Mouse (Mus musculus) megakaryocyte, adult 5-6 weeks (primary cell): ENCODE measurements around the gene Nsg2. TPM values are rescaled to one million over a fixed set of nuclear protein-coding genes. Genes with fewer than 3 reads are reported as not detected.

Experiments used
- ATAC-seq: 2 replicates; pipeline ENCODE4 v1.8.0; 2016; ENCODE audit warnings: mild to moderate bottlenecking, inconsistent platforms; ENCODE audit not compliant: poor library complexity, severe bottlenecking
- total RNA-seq, 2 experiments: library from RNA; stranded (forward) in 1 of 2; stranded (reverse) in 1 of 2; fragments of 153-499, 151-499 nt in 1 of 2; fragments of 221-1000, 200-1000 nt in 1 of 2; gene quantifications; 2 replicates each; pipeline versions ENCODE4 v1.2.3 to v1.2.4; 2015 to 2017

Nsg2 gene
- total RNA-seq, 2 experiments from 2014 or later = 0.20 to 1.1 TPM

DNA sequence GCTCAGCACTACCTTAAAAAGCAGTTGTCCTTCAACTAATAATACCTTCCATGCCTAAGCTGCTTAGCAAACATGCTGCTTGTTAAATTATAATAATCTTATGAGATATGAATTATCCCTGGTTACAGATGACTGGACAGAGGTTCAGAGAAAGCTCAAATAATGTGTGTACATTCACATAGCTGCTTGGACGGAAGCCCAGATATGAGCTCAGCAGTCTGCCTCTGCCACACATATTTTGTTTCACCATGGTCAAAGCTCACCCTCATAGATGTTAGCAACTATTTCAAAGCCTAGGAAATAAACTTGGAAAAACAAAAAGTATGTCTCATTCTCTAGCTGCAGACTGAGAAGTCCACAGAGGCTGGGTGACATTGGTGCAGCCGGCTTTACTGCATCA is 74.9 kb downstream of the Nsg2 start:
- no peak for ATAC-seq

DNA sequence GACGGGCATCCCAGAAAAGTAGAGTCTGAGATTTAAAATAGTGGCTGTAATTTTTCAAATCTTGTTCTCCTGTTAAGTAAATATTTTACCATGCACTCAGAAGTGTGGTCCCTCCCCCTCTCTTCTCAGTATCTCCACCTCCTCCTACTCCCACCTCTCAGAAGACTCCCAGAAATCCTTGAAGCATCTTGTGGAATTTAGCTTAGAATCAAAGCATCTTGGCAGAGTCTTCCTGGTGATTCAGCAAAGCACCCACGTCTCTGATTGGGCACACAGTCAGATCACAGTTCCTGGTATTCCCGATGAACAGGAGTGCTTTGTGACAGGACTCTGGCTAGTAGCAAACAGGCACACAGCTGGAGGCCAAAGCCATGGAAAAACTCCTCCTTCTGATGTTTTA is 83.2 kb downstream of the Nsg2 start:
- no peak for ATAC-seq

DNA sequence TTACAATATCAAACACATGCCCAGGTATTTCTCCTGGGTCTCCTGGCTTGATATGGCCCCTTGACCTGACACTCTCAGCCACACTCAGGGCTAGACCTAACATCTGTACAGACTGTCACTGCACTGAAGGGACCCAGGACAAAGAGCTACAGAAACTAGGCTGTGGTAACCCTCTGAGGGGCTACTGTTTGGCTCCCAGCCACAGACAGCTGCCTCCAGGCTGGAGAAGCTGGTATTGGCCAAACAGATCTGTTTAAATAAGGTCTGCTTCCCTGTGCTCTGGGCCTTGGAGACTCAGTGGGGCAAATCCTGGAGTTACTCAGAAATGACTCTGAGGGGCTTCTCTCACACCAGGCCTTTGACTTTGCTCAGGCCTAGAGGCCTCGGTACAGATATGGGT is 86.3 kb downstream of the Nsg2 start:
- ATAC-seq = no peak

DNA sequence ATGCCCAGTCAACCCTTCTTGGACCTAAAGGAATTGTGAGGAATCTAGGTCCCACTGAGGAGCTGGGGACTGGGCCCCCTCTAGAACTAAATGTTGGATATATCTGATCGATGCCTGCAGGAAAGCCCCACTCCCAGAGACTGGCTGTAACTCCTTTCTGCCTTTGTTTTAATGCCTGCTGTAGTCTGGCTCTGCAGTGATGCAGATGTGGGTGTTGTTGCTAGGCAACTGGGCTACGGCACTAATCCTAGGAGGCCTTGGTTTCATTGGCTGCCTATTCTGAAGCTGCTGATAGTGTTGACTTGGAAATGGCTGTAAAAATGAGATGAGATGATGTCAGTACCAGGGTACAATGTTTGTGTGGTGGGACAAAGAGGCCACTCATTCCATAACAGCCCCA is 87.1 kb downstream of the Nsg2 start:
- no peak for ATAC-seq

DNA sequence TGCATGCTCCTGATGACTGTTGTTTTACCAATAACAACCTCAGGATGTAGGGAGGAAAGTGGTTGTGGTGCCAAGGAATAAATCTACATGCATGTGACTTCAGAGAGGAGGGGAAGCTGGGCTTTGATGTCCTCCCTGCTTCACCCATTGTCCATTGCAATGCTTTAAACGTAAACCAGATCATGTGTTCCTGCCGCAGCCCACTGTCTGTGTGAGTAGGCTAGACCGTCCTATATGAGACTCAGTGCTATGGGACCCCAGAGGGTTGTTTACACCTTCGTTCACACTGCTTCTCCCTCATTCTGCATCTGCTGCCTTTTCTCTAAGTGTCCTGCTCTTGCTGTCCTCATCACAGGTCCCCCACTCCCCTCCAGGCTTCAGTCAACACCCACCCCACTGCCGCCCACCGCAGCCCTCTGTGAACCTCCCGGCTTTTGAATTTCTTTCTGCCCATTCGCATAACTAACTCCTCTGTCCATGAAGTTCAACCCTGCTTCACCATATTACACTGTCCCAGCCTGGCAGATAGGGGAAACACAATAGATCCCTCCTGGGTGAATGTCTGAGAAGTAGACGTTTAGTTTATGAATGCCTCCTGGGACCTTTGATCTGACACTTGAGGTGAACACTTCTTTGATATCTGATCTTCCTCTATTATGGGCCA is 87.6 kb downstream of the Nsg2 start:
- ATAC-seq = no peak

DNA sequence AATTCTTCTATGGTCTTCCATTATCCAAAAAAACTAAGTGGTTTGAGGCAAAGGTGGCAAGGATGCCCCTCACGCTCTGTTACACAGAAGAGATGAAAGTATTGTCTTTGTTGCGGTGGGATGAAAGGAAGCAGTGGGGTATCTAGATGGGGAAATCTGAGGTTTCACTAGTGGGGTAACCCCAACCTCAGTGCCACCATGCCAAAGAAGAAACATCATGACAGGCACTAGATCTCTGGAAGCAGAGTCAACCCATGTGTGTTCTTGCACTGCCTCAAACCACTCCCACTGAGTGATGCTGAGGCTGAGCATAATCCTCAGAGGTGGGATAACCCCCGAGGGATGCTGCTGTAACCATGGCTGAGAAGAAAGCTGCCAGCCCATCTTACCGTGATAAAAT is 95.5 kb downstream of the Nsg2 start:
- no peak for ATAC-seq

DNA sequence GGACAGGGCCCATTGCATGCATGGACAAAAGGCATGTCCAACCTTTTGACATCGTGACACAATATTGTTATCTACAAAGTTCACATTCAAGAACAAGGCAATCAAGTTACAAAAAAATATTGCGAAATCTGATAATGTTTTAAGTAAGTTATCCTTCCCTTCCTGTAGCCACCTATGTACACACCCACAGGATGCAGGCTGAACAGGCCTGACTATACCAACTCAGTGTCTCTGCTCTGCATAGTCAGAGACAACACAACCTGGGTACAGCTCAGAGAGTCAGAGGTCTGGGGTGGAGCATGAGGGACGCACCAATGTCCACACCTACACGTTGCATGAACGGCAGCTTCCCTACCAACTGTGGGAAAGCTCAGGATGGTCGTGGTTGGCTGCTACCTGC is 96.1 kb downstream of the Nsg2 start:
- ATAC-seq = no peak

DNA sequence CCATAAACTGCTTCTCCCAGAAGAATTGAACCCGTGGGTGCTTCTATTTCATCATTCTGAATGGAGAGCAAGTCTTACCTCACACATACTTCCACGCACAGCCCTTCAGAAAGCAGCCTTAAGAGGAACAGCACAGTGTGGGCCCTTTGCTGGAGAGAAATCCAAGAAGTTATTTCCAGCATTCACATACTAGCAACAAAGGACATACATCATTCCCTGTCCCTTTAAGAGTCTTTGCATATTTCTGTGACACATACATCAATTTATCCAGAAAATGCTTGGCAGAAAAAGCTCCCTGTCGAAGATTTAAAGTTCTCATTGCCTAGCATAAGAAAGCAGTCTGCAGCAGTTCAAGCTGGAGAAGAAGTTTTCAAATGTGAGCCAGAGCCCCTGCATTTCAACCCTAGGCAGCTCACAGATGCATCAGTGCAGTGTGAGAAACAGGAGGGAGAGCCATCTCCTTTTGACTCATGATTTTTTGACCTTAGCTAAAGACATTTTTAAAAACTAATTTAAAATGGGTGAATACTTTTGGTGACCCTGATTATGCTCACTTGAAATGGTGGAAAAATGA is 100.9 kb downstream of the Nsg2 start:
- ATAC-seq = no peak

DNA sequence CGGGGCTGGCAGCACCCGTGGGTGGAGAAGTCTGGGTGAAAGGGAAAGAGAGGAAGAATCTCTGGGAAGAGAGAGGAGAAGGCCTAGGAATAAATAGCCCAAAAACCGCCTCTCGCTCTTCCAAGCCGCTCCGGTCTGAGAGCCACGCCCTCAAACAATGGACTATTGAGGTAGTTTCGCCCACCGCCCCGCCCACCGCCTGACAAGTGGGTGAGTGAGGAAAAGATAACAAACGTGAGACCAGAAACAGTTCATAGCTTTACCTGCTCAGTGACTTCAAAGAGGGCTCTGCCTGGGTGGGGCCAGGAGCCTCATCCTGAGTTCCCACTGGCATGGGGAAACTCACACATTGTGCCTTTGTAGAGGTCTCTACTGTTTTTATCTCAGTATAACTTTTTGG is 102.7 kb downstream of the Nsg2 start:
- ATAC-seq = no peak

DNA sequence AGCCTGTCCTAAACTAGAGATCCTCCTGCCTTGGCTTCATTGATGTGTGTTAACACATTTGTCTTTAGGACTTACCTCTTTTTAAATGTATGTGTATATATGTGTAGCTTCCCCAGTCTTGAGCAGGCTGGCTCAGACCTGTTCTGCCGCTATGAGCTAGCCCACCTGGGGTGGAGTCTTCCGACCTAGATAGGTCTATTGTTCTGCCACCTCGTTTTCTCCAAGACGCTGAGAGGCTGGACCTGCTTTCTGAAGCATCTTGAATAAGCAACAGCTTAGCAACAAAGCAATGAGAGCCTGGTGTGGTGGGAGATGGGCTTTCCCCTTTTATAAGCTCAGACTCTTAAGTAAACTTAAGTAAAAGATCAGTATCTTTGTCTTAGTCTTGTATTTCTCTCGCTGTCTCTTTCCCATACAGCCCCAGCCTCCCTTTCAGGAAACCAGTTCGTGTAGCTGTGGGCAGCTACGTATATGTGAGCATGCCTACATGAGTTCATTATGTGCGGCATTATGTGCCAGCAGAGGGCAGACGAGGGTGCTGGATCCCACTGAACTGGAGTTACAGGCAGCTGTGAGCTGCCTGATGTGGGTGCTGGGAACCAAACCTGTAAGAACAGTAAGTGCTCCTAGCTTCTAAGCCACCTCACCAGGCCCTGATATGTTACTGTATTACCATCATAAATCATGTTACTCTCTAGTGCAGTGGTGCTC is 104.3 kb downstream of the Nsg2 start:
- no peak for ATAC-seq

DNA sequence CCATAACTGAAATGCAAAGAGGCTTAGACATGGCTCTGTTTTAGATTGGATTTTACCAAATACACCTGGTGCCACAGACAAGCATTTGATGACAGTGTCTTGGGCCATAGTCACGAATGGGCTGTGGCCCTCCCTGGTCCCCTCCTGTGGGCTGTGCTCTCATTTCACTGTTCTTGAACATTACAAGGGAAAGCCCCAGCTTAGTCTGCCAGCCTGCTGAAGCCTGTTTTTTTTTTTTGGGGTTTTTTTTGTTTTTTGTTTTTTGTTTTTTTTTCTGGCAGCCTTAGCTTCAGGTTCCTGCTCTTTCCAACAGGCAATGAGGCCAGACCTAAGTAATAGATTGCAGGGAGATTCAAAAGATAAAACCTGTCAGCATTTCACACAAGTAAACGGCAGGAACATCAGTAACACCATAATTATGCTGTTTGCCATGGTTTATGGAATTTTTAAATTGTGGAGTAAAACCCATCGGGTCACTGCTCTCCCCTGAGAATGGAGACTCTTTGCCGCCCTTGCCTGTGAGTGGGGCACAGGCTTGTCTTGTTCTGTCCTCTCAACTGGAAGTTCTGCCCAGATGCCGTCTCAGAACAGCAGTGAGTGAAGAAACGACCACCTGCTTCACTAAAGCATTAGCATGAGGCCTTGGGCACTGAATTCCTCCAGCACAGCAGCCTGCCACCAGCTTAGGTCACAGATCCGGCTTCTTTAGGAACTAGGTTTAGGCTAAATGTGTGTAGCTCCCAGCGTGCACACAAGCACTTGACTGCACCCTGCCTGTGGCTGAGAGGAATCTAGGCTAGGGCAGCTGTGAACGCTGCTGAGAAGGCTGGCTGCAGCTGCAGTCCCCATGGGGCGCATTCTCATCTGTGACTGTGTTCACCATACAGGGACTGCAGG is 105.7 kb downstream of the Nsg2 start:
- no peak for ATAC-seq

DNA sequence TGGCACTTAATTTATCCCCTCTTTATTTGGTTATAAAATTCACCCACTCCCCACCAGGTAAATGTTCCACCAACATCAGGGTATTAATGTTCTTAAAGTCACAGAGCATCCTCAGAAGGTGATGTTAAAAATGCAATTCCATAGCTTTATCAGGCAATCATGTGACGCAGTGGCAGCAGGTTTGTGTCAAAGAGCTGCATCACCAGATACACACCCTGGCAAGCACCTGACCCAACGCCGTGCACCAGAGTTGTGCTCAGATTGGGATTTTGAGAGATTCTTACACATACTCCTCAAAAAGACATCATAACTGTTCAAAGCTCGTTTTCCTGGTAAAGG is 106.4 kb downstream of the Nsg2 start:
- ATAC-seq = no peak

DNA sequence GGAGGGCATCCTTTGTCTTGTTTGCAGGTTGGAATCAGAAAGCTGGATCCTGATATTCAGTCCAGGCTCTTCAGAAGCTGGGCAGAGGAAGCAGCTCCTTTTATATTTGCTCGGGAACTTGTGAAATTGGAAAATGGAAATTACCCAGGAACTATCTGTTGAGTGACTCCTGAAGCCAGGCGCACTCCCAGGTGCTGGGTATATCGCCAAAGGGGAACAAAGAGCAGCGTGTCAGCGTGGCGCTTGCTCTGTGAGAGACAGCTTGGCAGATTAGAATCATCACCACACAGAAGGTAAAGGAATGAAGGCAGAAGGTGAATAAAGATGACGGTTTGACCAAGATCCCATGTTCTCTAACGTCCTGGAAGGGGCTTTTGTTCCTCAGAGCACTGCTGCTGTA is 108.2 kb downstream of the Nsg2 start:
- ATAC-seq = no peak

Other genes with a start within 250 kb of the Nsg2 start
- 25.3 and 27.1 TPM in 2 replicates for gene Cpeb4, start 128.3 kb upstream of the Nsg2 start, total RNA-seq (2015)
- gene Cpeb4, start 128.3 kb upstream of the Nsg2 start, total RNA-seq (2017) = 17.7 and 22.8 TPM in 2 replicates
- gene 4930524B15Rik, start 34.9 kb upstream of the Nsg2 start, total RNA-seq (2015) = not detected in 2 replicates
- not detected in 2 replicates for gene 4930524B15Rik, start 34.9 kb upstream of the Nsg2 start, total RNA-seq (2017)
- gene Il9r, start 199.8 kb downstream of the Nsg2 start, total RNA-seq (2015) = not detected in 2 replicates
- gene Il9r, start 199.8 kb downstream of the Nsg2 start, total RNA-seq (2017) = not detected in 2 replicates
- 38.9 and 42.8 TPM in 2 replicates for gene Snrnp25, start 205.0 kb downstream of the Nsg2 start, total RNA-seq (2015)
- 32.5 and 47.7 TPM in 2 replicates for gene Snrnp25, start 205.0 kb downstream of the Nsg2 start, total RNA-seq (2017)
- not detected in 2 replicates for gene Rhbdf1, start 221.8 kb downstream of the Nsg2 start, total RNA-seq (2015)
- not detected in 2 replicates for gene Rhbdf1, start 221.8 kb downstream of the Nsg2 start, total RNA-seq (2017)
- gene Mpg, start 226.0 kb downstream of the Nsg2 start, total RNA-seq (2015) = 9.8 and 12.1 TPM in 2 replicates
- gene Mpg, start 226.0 kb downstream of the Nsg2 start, total RNA-seq (2017) = 6.8 and 9.9 TPM in 2 replicates